Mouse (Mus musculus) left cerebral cortex, adult 9 months (tissue): Measurements from ENCODE around the gene Map3k13.
"Not testable (repeated sequence)": the region's sequence is repeated elsewhere in the genome, so short reads cannot be mapped to it uniquely, and the experiment has no call there.

ENCODE experiments used
- DNase-seq, 2 experiments: peaks; one replicate each; pipeline ENCODE4 v3.0.0; 2022; ENCODE audit warnings: low spot score in 2 of 2

The Map3k13 gene

GRCm38 (mm10) chr16:21906902-21907301 is 112.8 kb downstream of the Map3k13 start:
- DNase-seq, result no peak

DNA sequence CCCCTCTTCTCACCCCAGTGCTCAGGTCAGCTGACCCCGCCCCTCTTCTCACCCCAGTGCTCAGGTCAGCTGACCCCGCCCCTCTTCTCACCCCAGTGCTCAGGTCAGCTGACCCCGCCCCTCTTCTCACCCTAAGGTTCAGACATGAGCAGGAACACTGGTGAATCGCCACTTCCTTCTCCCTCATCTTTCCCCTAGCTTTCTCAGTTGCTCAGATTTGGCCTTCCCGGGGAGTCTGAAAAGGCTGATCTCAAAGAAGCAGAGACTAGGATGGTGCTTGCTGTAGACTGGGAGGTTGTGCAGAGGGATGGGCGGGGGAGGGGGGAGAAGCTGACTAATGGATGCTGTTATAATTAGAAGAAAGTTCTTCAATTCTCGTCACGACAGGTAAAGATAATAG is 114.8 kb downstream of the Map3k13 start:
- not testable (repeated sequence) for DNase-seq

DNA sequence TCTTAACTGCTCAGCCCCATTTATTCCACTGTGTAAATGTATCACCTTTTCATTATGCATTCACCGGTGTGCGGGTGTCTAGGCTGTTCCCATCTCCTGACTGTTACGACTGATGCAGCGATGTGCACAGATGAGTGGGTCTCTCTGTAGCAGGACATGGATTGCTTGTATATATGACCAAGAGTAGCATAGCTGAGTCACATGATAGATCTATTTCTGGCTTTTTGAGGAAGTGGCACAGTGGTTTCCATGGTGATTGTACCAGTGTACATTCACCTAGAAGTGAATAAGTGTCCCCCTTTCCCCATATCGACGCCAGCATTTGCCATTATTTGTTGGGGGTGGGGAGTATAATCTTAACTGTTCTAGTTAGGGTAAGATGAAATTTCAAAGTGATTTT is 119.2 kb downstream of the Map3k13 start:
- peak in 1 of 2 experiments; percentile 14 for DNase-seq

- DNase-seq, result no peak
These were observed 122.5 kb downstream of the Map3k13 start for GRCm38 (mm10) chr16:21916681-21917080.

DNA sequence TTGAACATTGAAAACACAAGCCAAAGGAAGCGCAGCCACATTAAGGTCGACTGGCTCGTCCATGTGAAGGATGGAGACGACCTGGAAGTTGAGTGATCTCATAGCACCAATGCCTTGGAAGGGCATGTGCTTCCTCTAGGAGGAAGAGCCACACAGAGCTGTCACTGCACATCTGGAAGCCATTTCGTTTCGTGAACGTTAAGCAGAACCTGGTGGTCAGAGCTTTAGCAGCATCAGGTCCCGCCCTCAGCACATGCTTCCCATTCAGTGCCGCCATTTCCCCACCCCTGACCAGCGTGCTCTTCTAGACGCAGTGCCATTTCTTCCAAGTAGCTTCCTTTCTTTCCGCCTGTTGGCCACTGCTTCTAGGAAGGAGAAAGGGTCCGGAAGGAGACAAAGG is 134.3 kb downstream of the Map3k13 start:
- no peak for DNase-seq

DNA sequence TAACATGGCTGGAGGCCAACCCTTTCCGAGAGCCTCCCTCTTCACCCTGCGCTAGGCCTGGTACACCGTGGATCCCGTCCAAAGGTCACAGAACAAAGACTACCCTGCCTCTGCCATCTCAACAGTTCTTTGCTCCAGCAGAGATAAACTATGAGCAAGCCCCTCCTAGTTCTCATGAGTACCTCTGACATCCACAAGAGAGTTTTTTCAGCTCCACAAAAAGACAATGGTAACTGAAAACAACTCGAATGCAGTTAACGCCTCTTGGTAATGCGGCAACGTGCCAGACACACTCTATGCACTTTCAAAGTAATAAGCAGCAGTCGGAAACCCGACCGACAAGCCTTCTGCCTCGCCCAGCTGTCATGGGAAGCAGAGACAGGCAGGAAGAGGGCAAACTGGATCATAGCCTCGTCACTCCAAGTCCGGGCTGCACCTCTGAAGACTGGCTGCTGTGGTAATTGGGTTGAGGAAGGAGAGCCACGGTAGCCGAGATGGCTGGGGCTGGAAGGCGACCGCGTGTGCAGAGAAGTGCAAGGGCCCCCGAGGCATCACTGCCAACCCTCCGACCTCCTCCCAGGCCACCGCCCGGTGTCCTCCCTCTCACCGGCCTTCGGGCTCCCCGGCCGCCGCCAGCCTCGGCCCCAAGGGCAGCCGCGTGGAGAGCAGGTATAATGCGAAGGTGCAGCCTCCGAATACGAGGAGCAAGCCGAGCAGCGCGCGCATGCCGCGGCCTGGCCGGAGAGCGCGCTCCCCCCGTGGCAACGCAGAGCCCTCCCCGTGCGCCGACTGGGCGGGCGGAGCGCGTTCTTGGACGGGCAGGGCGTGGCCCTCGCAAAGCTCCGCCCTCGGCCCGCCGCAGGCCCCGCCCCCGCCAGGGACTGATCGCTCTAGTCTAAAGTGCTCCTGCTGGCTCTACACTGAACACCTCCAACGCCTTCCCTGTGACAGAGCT is 152.9 kb downstream of the Map3k13 start, which contains the start of gene Tmem41a:
Gene Tmem41a, minus strand, starts transcription at position 792 of the 955 bp plus-strand sequence.
- DNase-seq, result peak; percentile 61 to 88

DNA sequence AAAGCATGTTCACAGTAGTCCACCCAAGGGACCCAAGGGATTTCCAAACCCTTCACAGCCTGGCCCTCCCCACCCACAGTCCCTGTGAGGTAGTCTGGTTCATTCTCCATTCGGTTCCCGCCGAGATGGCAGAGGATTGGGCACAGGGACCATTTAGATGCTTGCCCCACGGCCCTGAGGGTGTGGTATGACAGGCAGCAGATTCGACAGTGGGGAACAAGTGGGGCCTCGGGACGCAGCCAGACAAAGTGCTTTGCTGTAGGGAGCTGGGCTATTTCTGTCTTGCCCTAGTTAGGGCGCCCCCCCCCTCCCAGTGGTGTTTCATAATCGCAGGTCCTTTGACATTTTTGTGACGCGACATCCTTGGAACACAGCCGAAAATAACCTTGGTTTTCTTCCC is 161.4 kb downstream of the Map3k13 start:
- DNase-seq, result no peak

DNA sequence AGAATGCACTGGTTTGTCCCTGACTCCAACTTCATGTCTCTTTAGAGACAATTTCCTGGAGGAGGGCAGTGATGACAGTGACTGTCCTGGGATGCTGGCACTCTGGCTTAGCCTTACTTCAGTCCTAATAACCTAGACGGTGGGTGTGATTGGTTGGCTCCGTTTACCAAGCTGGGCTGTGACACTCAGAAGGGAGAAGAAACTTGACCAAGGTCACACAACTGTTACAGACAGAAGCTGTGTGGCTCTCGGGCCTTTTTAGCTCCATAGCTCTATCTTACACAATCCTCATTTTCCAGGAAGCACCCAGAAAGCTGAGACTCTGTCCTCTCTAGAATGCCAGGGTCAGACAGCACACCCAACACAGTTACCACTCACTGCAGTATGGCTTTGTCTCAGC is 171.4 kb downstream of the Map3k13 start:
- DNase-seq, result no peak

DNA sequence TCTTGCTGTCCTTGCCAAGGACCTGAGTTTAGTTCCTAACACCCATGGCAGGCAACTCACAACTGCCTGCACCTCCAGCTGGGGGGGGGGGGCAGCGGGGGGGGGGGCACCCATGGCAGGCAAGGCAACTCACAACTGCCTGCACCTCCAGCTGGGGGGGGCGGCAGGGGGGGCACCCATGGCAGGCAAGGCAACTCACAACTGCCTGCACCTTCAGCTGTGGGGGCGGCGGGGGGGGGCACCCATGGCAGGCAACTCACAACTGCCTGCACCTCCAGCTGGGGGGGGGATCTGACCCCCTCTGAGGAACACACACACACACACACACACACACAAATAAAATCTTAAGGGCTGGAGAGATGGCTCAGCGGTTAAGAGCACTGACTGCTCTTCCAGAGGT is 175.7 kb downstream of the Map3k13 start:
- DNase-seq, result no peak

DNA sequence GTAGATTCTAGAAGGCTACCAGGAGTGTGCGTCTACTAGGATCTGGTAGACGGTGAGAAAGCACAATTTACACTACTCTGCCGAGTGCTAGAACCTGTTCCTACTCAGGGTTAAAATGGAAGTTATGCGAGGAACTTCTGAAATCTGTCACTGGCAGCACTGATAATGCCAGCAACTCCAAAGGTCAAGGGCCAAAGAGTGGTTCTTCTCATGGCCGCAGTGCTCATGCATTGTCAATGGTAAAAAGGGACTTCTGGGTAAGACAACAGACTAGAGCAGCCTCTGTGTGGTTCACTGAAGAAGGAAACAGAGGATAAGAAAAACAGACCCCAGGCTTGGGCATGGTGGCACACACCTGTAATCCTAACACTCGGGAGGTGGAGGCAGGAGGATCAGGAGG is 176.4 kb downstream of the Map3k13 start:
- no peak for DNase-seq

- no peak for DNase-seq
These were observed 177.3 kb downstream of the Map3k13 start for GRCm38 (mm10) chr16:21971446-21971845.

- no peak for DNase-seq
These were observed 182.1 kb downstream of the Map3k13 start for GRCm38 (mm10) chr16:21976203-21976602.

DNA sequence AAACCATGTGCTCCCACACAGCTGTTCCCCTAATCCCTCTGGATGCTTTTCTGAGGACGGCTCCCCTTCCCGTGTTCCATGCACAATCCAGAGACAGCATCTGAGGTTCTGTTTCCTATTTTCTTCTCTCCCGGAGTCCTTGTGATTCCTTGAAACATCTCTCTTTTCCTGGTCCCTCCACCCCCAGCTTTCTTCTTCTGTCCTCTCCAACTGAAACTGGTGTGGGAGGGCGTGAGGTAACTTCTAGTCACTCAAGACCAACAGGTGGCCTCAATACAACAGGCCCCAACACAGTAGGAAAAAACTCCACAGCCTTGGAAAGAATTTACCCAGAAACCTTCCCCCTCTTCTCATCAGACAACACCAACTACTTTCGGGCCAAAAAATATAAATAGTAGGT is 183.2 kb downstream of the Map3k13 start:
- DNase-seq, result no peak
